Mouse (Mus musculus): Measurements from ENCODE around the gene Tex2.

DNA sequence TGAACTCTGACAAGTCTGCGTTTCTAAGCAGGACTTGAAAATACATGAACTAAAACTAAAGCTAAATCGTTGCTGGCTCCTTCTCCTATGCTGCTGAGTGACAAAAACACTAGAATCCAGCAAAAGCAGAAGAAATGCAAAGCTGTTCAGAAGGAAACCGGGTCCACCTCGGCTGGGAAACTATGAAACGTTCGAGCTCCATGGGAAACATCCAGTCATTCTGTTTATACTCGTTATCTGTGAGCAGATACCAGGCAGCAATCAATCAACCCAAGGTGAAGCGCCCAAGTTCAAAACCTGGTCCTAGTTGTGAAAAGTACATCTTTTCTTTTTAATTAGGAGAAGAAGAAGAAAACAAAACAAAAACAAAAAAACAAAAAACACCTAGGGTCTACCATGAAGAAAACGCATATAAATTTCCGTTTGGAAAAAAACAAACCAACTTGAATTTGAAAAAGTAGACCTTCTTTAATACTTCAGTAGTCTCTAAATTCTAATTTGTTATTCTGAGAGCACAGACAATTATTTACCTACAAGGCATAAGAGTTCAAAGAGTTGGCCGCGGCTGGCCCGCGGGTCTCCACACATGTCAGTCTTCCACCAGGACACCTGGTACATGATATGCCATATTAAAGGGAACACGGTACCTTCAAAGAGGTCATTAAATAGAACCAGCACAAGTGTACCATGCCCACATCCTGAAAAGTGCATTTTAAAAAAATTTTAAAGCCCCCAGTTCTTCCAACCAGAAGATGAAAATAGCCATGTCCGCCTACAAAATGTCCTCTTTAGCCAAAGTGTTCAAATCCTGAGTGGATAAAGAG is 127.0 kb downstream of the Tex2 start:
- no peak for TF ChIP-seq CTCF (IDR thresholded peaks at IDR 0.05; ENCODE audit: insufficient read depth, low read depth, low read length)
- TF ChIP-seq POLR2A (IDR thresholded peaks at IDR 0.05; ENCODE audit: insufficient read depth, low read depth, low read length), result no peak

Measured in olfactory bulb, adult 2 months (tissue).